Comparison of ENCODE assay signal across 11 mouse cellular contexts in genomic region chr16:6397635-6398034, GRCm38 (mm10).
DNase-seq lines count a peak whose midpoint lies in the region; ATAC-seq and TF ChIP-seq lines count a peak whose summit lies in the region.
"Had no signal": no experiment of that assay in that cellular context is flagged by ENCODE, and none has a peak within 500 bp of the region (broad histone marks: within the 10 kb centered on the region; RNA-seq: fewer than 3 reads in every experiment).

No protein-coding gene starts in this region.

- no peaks in the 10 kb centered on the region for H3K9me3 ChIP-seq in hindbrain, postnatal 0 days (ENCODE audit: low read length)
- no peaks in the 10 kb centered on the region for H3K9me3 ChIP-seq in hindbrain, embryonic 16.5 days (ENCODE audit: control insufficient read depth, low read length)
- H3K9me3 ChIP-seq in lung, embryonic 14.5 days (ENCODE audit: low read depth, low read length) = no peaks in the 10 kb centered on the region
- H3K9me3 ChIP-seq: forebrain, embryonic 13.5 days; hindbrain, embryonic 13.5 days; lung, embryonic 15.5 days; neural tube, embryonic 13.5 days had no signal

- H3K4me3 ChIP-seq in hindbrain, postnatal 0 days (ENCODE audit: low read length) = no peak overlapping the region
- H3K4me3 ChIP-seq in hindbrain, embryonic 16.5 days (ENCODE audit: low read length) = no peak overlapping the region
- no peak overlapping the region for H3K4me3 ChIP-seq in lung, embryonic 14.5 days (ENCODE audit: low read depth, low read length)
- H3K4me3 ChIP-seq: forebrain, embryonic 13.5 days; hindbrain, embryonic 13.5 days; lung, embryonic 15.5 days; neural tube, embryonic 13.5 days had no signal

- H3K27me3 ChIP-seq in hindbrain, postnatal 0 days (ENCODE audit: insufficient read depth, low read length) = no peaks in the 10 kb centered on the region
- no peaks in the 10 kb centered on the region for H3K27me3 ChIP-seq in hindbrain, embryonic 16.5 days (replicated peaks; ENCODE audit: control insufficient read depth, insufficient read depth, low read length)
- no peaks in the 10 kb centered on the region for H3K27me3 ChIP-seq in lung, embryonic 14.5 days (ENCODE audit: insufficient read depth, low read length)
- H3K27me3 ChIP-seq: forebrain, embryonic 13.5 days; hindbrain, embryonic 13.5 days; lung, embryonic 15.5 days; neural tube, embryonic 13.5 days had no signal

- no peak overlapping the region for H3K4me2 ChIP-seq in hindbrain, postnatal 0 days (ENCODE audit: low read depth, low read length)
- H3K4me2 ChIP-seq in hindbrain, embryonic 16.5 days (ENCODE audit: low read length) = no peak overlapping the region
- no peak overlapping the region for H3K4me2 ChIP-seq in lung, embryonic 14.5 days
- H3K4me2 ChIP-seq: forebrain, embryonic 13.5 days; hindbrain, embryonic 13.5 days; lung, embryonic 15.5 days; neural tube, embryonic 13.5 days had no signal

- H3K36me3 ChIP-seq in hindbrain, postnatal 0 days (ENCODE audit: insufficient read depth, low read length) = no peaks in the 10 kb centered on the region
- H3K36me3 ChIP-seq in hindbrain, embryonic 16.5 days (ENCODE audit: control insufficient read depth, insufficient read depth, low read length) = no peaks in the 10 kb centered on the region
- no peaks in the 10 kb centered on the region for H3K36me3 ChIP-seq in lung, embryonic 14.5 days (ENCODE audit: insufficient read depth)
- H3K36me3 ChIP-seq: hindbrain, embryonic 13.5 days; lung, embryonic 15.5 days; neural tube, embryonic 13.5 days had no signal

- ATAC-seq in hindbrain, postnatal 0 days = no peak
- ATAC-seq in hindbrain, embryonic 16.5 days = no peak
- ATAC-seq in lung, embryonic 14.5 days (ENCODE audit: insufficient read depth) = no peak
- ATAC-seq: forebrain, embryonic 13.5 days had no signal

- 91% methylated on average over 2 of the region's 2 CpGs for WGBS in hindbrain, postnatal 0 days
- WGBS in hindbrain, embryonic 16.5 days = 93% methylated on average over 2 of the region's 2 CpGs
- 91% methylated on average over 2 of the region's 2 CpGs for WGBS in lung, embryonic 14.5 days

- TF ChIP-seq CTCF in hindbrain, postnatal 0 days (IDR thresholded peaks at IDR 0.05; ENCODE audit: low read depth) = peak; percentile 48
- TF ChIP-seq CTCF in lung, embryonic 14.5 days (IDR thresholded peaks at IDR 0.05; ENCODE audit: low read depth) = peak; percentile 42

- no peaks in the 10 kb centered on the region for H3K4me1 ChIP-seq in hindbrain, postnatal 0 days (ENCODE audit: insufficient read depth, low read length)
- no peaks in the 10 kb centered on the region for H3K4me1 ChIP-seq in hindbrain, embryonic 16.5 days (ENCODE audit: control insufficient read depth, insufficient read depth, low read depth, low read length)
- no peaks in the 10 kb centered on the region for H3K4me1 ChIP-seq in lung, embryonic 14.5 days (ENCODE audit: insufficient read depth)
- H3K4me1 ChIP-seq: forebrain, embryonic 13.5 days; hindbrain, embryonic 13.5 days; lung, embryonic 15.5 days; neural tube, embryonic 13.5 days had no signal

- no peak overlapping the region for H3K27ac ChIP-seq in hindbrain, postnatal 0 days
- H3K27ac ChIP-seq in hindbrain, embryonic 16.5 days (ENCODE audit: low read depth, low read length) = no peak overlapping the region
- H3K27ac ChIP-seq in lung, embryonic 14.5 days (ENCODE audit: low read depth) = no peak overlapping the region
- H3K27ac ChIP-seq: forebrain, embryonic 13.5 days; hindbrain, embryonic 13.5 days; lung, embryonic 15.5 days; neural tube, embryonic 13.5 days had no signal

- no peak overlapping the region for H3K9ac ChIP-seq in hindbrain, postnatal 0 days (replicated peaks; ENCODE audit: low read length)
- H3K9ac ChIP-seq in hindbrain, embryonic 16.5 days (ENCODE audit: low read depth, low read length) = no peak overlapping the region
- H3K9ac ChIP-seq in lung, embryonic 14.5 days = no peak overlapping the region
- H3K9ac ChIP-seq: forebrain, embryonic 13.5 days; hindbrain, embryonic 13.5 days; lung, embryonic 15.5 days; neural tube, embryonic 13.5 days had no signal

- DNase-seq in hindbrain, postnatal 0 days (ENCODE audit: low spot score) = peak; percentile 23
- peak; percentile 31 for DNase-seq in lung, embryonic 14.5 days
- no peak for DNase-seq in lung, adult 18-20 months
- DNase-seq in ES-CJ7 (ENCODE audit: low read depth, low spot score) = peak; percentile 34
- DNase-seq in ZHBTc4 (ENCODE audit: low read depth, low spot score) = peak; percentile 53
- no peak for DNase-seq in testis, postnatal 14 days (ENCODE audit: low spot score)

Comparison
In these comparisons a context has a peak if more than half of its experiments do, and no peak if none do; other contexts are left out.
1. DNase-seq: peak in hindbrain, postnatal 0 days (single experiment), lung, embryonic 14.5 days (single experiment), ES-CJ7 (single experiment) and ZHBTc4 (single experiment); none in lung, adult 18-20 months (0 of 2) and testis, postnatal 14 days (single experiment).